Mouse (Mus musculus) megakaryocyte, embryonic 14.5 days (primary cell): ENCODE data around the gene Cd164l2.

Source experiments
- FLI1 ChIP-seq: IDR thresholded peaks from 2 replicates; pipeline ENCODE4 v1.6.1; 2012; ENCODE audit warnings: low read length, inconsistent platforms, mixed read lengths
- GATA1 ChIP-seq: IDR thresholded peaks from 3 replicates; pipeline ENCODE4 v1.6.1; 2012; ENCODE audit warnings: mixed read lengths, low read length, inconsistent platforms, borderline replicate concordance

DNA sequence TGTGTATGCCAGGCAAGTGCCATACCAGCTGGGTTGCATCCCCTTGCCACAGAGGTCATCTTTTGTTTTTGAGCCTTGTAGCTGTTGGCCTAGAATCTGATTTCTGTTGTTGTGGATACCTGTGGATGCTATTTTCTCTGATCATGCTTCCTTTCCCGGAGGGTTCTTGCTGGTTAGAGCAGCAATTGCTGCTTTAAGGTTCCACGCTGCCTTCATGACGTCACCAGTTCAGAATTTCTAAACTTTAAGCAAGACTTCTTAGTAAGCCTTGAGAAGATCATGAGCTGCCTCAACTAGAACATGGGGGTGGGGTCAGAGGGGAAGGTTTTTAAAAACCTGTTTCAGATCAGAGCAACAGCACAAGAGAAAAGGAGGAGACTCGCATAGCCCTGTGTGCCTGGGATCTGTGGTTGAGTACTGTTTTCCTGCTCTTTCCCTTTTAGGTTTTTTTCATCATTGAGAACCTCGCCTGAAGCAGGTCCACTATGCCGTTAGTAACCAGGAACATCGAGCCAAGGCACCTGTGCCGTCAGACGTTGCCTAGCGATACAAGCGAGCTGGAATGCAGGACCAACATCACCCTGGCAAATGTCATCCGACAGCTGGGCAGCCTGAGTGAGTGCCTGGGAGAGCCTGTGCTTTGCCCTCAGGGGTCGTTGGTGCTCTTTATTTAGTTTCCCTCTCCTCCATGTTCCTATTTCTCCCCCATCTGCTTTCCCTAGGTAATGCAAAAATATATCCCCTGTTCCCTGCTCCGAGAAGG, 35.8 kb upstream of the Cd164l2 start:
- no peak for TF ChIP-seq GATA1
- no peak for TF ChIP-seq FLI1
